Mouse (Mus musculus) right cerebral cortex, postnatal 10 days (tissue): ENCODE results near the gene Nudt12.

Source experiments
- DNase-seq, 2 experiments: peaks; one replicate each; pipeline ENCODE4 v3.0.0; 2021; ENCODE audit warnings: low spot score in 2 of 2

Nudt12 gene

GRCm38 (mm10) chr17:59013091-59013459, at the start of gene Nudt12:
Gene Nudt12 (minus strand): TSS chr17:59013372.
- DNase-seq, result peak; percentile 75 to 76

- DNase-seq, result no peak
These were observed 40.1 kb upstream of the Nudt12 start for GRCm38 (mm10) chr17:59053306-59053705.

- peak; percentile 35 to 49 for DNase-seq
These were observed 26.6 kb upstream of the Nudt12 start for GRCm38 (mm10) chr17:59039754-59040153.

GRCm38 (mm10) chr17:59033445-59033844, 20.3 kb upstream of the Nudt12 start:
- no peak for DNase-seq

GRCm38 (mm10) chr17:59026336-59026735, 13.2 kb upstream of the Nudt12 start:
- DNase-seq, result no peak

- DNase-seq, result no peak
These were observed 11.3 kb upstream of the Nudt12 start for GRCm38 (mm10) chr17:59024502-59024901.

GRCm38 (mm10) chr17:59023971-59024370, 10.8 kb upstream of the Nudt12 start:
- no peak for DNase-seq

GRCm38 (mm10) chr17:59018666-59019065, 5.5 kb upstream of the Nudt12 start:
- no peak for DNase-seq

GRCm38 (mm10) chr17:59012421-59013090, 616 bp downstream of the Nudt12 start:
- DNase-seq, result no peak

GRCm38 (mm10) chr17:59011546-59012307, 1.4 kb downstream of the Nudt12 start:
- DNase-seq, result no peak

GRCm38 (mm10) chr17:58991275-58991674, 21.9 kb downstream of the Nudt12 start, which contains the start of gene Pdzph1:
Gene Pdzph1 (minus strand): TSS chr17:58991375.
- DNase-seq, result no peak

GRCm38 (mm10) chr17:58973237-58973636, 39.9 kb downstream of the Nudt12 start:
- DNase-seq, result no peak

- DNase-seq, result peak; percentile 23 to 26
These were observed 53.3 kb downstream of the Nudt12 start for GRCm38 (mm10) chr17:58959905-58960304.

- DNase-seq, result no peak
These were observed 56.1 kb downstream of the Nudt12 start for GRCm38 (mm10) chr17:58957055-58957454.
